Mouse (Mus musculus): Measurements from ENCODE around the gene Gm13090.

DNA sequence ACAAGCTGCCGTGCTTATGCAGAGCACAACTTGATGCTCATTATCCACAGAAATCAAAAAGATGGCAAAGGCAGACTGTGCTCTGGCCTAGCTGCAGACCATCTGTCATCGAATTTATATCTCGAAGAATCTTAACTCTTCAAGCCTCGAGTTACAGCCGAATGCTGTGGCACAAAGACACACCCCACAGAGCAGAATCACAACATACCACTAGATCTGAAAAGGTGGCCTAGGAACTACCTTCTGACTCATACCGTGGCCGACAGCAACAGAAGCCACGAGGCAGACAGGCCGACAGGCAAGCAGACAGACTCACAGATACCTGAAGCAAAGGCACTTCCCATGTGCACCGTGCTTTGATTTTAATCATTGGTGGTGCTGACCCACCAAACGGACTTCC, 14.3 kb downstream of the Gm13090 start:
- TF ChIP-seq CTCF (IDR thresholded peaks at IDR 0.05; ENCODE audit: low read depth, low read length) (no peak), POLR2A (IDR thresholded peaks at IDR 0.05; ENCODE audit: borderline replicate concordance, low read depth, low read length) (no peak)

Measured in bone marrow macrophage, adult 2 months (primary cell).